Mouse (Mus musculus) cerebellum, adult 9-11 months (tissue): Measurements from ENCODE around the gene Tet2.

Source experiments
- DNase-seq: peaks from one replicate; pipeline ENCODE4 v3.0.0; 2022

Gene Tet2

DNA sequence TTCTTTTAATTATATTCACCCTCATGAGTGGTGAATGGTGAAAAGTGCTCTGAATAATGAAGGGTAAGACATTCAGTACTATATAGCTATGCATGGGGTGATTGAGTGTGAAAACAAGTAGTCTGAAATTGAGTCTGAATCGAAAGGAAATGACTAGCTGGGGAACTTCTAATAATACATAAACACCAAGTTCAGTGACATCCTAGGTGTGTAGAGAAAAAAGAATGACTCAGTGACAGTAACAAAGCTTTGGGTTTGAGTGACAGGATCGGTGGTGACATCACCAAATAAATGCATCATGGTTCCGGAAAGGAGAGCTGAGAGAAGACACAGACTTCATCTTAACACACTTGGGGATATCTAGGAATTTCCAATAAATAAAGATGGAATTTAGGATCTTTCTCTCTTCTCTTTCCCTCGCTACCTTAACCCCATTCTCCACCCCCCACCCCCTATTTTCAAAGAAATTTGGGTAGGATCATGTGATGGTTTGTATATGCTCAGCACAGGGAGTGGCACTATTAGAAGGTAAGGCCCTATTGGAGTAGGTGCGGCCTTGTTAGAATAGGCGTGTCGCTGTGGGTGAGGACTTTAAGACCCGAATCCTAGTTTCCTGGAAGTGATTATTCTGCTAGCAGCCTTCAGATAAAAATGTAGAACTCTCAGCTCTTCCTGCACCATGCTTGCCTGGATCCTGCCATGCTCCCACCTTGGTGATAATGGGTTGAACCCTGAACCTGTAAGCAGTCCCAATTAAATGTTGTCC is 29.6 kb downstream of the Tet2 start:
- DNase-seq, result no peak

DNA sequence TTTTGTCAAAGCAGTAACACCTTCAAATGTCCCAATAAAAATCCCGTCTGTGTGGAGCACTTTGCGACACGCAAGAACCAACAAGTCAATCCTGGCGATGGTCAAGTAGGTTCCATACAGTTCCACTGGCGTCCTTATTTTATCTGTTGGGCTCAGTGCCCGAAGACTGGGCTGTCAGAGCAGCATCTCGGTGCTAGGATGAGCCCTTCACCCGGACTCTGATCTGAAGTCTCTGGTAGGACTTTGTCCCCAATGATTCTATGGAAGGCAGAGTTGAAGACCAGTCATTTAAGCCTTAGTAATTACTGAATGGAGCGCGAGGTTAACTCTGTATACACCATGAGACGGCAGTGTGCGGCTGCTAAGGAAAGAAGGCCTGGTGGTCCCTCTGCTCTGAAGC is 30.6 kb downstream of the Tet2 start:
- DNase-seq, result no peak

DNA sequence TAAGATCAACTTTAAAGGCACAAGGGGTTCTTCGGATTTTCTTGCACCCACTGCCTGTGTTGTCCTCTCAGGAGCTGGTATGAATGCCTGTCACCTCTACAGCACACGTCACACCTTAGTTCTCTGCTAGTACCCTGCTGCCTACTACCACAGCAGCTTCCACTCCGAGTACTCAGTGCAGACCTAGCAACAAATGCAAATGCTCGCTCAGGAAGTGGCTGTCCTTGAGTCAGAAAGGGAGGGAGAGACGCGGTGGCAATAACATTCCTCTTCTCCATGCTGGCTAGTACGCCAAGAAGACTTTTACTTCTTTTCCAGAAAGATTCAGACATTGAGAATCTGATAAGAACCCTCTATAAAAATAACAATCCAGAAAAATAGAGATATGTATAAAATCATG is 31.5 kb downstream of the Tet2 start:
- no peak for DNase-seq

DNA sequence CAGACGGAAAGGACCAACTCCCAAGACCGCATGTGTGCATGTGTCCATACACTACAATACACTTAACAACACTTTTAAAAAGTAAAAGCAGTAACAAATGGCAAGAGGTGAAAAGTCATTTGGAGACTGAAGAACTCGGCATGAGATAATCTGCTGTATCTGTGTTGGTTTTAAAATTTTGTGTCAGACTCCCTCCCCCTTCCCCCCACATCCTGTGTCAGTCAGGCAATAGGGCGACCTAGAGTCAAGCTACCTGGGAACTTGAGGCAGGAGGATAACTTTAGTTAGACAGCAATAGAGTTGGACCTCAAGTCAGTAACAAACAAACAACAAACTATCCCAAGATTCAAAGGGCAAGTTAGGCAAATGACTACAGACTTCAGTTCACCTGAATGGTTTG is 34.6 kb downstream of the Tet2 start:
- DNase-seq, result no peak

DNA sequence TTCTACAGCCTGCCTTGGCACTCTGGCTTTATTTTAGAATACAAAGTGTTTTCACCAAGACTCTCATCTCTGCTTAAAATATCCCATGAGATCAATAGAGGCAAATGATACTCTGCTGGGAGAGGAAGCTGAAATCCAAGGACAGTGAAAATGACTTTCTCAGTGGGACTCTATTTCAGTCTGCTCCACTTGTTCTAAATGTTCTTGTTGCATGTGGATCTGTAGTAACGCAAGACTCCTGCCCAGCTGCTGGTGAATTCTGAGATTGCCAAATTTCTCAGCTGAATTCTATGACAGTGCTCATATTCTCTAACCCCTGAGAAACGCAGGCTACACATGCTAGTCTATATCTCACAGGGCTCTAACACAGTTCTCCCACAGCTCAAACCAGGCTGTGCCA is 35.1 kb downstream of the Tet2 start:
- DNase-seq, result no peak

DNA sequence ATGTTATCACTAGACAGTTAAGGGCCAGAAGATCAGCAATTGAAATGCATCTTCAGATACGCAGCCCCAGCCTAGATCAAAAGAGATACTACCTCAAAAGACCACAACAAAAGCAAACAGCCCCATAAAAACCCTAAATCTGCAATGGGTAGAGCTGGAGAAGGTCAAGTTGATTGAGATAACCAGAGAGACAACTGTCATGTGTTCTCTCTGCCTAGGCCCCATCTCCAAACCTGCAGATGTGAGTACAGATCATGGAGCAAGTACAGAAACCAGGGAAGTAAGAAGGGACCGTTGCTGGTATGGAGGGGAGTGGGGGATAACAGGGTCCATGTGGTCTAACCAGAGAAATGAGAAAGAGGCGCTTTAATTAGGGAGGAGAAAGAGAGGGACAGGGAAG is 36.1 kb downstream of the Tet2 start:
- DNase-seq, result no peak

DNA sequence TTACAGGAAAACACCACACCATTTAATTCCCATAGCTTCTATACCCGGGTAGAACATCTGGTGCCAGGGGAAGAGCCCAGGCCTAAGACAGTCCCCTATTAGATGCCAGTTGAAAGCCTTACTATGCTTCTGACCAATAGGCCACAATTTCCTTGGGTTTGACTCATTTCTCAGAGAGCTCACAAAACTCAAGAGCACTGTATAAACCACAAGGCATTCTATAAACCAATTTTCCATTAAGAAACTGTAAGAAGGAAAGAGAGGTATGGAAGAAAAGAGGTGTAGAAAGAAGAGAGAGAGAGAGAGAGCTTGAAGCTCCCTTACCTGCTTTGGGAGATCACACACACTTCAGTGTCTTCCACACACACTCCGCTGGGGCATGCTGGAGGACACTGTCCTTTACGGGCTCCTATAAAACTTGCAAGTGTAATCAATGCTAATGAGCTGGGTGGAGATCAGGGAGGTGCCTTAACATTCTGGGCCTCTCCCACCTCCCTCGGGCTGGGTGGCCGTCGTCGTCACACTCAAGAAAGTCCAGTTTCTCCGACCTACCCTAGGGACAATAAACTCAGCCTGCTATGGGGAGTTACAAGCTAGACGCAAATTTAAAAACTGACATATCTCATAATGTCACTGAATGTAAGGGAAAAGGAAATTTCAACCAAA is 38.5 kb downstream of the Tet2 start:
- no peak for DNase-seq

DNA sequence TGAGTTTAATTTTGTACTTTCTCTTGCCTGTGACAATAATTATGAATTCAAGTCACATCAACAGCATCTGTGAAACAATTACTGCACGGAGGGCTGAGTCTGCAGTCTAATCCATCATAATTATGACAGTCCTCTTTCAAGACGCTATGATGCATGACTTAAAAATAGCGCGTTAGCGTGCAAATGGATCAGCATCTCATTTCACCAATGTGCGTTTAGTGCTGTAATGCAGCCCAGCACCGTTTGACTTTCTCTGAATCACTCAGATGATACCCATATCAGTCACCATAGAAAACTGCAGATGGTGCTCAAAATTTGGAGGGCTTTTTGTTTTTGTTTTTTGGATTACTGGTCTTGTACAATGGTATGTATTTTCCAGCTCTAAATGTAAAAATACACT is 48.0 kb downstream of the Tet2 start:
- no peak for DNase-seq

DNA sequence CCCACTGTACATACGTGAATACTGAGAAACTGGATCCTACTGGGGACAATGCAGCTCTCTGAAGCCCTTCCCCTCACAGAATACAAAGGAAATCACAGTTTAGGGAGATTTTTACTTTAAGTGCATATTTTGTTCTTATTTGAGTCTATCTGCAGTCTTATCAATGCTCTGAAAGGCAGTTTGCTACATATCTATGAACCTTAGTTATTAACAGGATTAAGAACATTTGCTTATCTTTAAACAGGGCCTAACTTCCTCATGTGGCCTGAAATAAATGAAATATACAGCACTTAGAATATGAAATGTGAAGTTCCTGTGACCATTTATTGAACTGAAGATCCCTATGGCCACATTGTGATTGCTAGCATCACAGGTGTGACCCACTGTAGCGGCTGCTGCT is 53.6 kb downstream of the Tet2 start:
- DNase-seq, result no peak

DNA sequence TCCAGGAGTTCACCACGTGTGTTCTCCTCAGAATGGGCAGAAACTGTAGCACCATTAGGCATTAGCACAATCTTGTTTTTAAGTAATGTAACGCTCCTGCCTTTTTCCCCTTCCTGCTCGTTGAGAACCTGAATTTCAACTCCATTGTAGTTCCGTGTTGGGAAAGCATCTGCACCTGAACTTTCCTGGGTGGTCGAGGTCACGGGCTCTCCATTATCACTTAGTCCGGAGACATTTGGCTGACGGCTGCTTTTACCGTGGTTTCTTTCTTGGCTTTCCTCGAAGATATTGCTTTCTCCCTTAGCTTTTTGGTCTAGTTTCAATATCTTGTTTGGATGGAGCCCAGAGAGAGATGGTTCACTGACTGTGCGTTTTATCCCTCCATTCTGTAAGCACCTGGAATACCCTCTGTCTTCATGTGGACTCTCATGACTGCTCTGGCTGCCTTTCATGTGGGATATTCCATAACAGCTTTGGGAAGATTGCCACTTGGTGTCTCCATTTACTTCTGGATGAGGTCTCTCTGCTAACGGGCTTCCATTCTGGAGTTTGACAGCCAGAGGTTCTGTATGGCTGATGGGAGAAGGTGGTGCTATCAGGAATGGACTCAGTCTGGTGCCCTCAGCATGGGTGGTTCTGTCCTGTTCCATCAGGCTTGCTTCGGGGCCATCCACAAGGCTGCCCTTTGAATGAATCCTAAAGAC is 56.8 kb downstream of the Tet2 start:
- DNase-seq, result no peak

DNA sequence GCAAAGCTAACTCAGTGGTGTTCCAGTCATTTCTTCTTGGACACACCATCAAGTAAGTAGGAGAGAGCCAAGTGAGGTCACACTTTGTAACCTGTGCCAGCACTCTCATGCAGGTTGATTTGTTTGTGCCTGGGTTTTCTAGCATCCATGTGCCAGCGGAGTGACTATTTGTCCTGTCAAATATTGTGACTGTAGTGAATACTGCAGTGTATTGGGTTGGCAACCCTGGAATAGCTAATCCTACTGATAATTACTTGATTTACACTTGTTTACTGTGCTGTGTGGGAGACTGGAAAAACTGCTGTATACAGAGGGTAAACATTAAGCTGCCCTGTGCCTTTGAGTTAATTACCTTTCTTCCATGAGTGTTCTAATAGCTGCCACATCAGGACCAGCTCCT is 62.1 kb downstream of the Tet2 start:
- DNase-seq, result peak; percentile 11

DNA sequence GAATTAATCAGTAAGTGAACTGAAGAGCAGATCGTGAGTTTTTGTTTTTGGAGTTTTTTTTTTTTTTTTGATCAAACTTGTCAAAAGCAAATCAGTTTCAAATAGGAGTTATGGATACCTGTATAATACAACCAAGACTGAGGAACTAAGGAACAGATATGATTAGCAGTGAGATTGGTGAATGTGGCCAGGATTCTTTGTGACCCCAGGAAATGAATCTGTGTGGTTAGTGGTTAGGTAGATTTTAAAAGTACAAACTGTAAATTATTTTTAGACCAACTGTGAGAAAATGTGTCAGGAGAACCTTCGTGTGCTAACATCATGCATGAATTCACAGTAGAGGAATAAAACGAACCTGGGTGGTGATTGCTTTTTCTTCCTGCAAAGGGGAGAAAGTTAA is 66.0 kb downstream of the Tet2 start:
- no peak for DNase-seq

DNA sequence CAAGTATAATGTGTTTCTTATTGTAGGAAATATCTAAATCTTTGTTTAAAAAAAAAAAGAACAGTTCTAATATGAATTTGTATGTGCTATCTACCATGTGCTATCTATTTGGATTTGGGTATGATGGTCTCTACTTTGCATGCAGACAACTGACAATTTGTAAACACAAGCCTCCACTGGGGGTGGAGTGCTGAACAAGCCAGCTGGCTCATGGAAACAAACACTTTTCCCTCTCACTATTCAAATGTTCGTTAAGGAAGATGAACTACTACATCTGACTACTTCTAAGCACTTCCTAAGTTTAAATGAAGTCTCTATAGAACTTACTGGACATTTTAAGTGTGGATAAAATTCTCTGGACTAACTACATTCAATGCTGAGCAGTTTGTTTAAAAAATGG is 71.2 kb downstream of the Tet2 start:
- no peak for DNase-seq

DNA sequence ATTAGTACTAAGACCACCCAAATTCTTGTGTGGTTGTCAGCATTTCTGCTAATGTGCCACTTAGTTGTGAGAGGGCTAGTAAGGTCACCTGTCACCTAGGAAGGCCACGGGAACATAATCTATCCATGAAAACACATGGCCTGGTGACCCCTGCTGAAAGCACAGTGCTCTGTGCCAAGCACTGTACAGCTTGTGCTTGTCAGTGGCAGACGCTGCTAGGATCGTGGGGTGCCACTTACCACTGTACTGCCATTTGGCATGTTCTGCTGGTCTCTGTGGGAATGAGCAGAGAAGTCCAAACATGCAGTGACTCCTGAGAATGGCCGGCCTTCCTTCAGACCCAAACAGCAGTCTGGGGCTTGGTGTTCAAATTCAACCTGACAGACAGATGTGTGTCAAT is 73.8 kb downstream of the Tet2 start:
- peak; percentile 64 for DNase-seq

DNA sequence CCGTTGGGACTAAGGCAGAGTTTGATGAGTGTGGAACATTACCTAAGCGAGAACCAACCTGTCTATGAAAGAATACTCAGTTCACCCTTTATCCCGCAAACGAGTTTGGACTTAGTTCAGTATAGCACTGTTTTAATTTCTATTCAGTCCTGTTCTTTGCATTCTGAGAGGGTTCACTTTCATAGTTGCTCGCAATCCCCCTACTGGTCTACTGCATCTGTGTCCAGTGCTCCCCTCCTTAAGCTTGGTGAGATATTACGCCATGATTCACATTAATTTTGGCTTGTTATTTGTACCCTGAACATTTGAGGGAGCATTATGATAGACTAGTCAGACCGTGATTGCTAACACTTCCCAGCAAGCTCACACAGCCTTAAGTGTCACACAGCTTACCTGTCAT is 76.1 kb downstream of the Tet2 start:
- DNase-seq, result no peak

DNA sequence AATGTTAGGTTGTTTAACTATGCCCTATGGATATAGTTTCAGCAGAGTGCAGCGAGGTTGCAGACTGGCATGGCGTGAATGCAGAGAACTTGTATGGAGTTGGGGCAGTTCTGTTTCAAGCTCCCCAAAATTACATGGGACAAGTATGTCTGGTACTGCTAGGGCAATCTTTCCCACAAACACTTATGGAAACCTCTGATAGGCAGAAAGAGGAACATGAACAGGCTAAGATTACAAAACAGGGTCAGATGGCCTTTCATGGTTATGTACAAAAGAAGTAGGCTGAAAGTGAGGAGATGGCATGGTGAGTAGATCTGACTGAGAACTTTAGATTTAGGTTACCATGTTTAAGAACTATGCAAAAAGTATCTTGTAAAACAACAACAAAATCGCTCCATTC is 81.7 kb downstream of the Tet2 start:
- DNase-seq, result no peak

DNA sequence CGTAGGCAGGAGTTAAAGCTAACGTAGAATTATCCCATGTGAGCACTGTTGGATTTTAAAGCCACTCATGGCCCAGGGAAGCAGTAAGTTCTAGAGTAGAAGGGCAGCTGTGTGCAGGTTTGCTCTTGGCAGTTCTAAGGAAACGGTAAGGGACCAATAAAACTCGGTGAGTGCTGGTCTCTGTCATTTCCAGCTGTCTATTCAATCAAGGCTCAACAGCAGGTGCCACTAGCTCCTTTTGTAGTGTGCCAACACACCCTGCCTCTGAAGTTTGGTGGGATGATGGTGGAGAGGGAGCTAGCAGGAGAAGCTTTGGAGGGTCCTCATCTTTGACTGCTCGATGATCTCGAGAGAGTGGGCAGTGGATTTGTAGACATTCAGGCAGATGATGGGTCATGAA is 82.5 kb downstream of the Tet2 start:
- DNase-seq, result no peak

DNA sequence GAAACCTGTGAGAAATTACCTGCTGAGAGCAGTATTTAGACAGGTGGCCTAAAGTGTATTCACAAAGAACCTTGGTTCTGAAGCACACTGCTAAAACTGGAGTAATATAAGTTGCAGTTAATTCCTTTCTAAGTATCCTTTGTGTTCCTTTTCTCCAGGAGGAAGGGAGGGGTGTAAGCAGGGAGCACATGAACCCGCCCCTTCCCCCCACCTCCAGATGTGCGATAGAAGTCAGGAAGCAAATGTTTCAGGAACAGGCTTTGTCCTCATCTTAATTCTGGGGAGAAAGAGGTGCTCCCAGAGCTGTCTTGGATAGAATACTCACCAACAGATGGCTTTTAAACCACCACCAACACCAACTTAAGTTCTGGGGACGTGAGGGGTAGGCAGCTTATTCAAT is 82.9 kb downstream of the Tet2 start:
- DNase-seq, result no peak

DNA sequence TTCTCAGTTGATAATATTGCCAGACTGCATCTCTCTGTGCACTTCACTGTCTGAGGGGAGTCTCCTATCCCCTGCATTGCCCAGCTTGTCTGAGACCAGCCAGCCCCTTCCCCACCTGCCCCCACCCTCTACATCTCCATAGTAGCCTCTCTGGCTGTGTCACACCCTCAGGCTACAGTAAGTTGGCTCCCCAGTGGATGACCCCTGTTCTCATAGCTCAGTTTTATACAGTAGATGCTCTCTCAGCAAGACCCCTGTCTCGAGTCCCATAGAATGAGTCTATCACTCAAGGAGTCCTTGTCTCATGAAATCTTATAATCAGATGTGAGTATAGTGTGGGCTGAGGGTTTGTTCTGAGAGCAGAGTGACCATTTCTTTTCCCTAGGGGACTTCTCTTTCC is 85.8 kb downstream of the Tet2 start:
- no peak for DNase-seq

DNA sequence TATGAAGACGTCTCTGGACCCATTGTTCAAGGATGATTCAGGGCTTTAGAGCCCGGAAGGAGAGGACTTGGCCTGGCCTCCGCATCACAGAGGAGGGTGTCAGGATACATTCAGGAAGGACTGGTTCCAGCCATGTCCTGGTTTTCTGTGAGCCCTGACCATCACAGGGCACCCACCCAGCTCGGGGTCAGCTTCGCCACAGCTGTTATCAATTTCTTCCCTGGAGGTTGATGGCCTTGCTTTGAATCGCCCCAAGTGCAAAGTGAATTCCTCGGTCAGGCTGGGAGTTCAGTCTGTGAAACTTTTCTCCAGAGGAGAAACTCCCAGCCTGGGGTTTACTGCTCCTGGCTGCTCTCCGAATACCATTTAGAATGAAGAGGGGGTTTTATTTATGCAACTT is 91.0 kb downstream of the Tet2 start:
- DNase-seq, result no peak

DNA sequence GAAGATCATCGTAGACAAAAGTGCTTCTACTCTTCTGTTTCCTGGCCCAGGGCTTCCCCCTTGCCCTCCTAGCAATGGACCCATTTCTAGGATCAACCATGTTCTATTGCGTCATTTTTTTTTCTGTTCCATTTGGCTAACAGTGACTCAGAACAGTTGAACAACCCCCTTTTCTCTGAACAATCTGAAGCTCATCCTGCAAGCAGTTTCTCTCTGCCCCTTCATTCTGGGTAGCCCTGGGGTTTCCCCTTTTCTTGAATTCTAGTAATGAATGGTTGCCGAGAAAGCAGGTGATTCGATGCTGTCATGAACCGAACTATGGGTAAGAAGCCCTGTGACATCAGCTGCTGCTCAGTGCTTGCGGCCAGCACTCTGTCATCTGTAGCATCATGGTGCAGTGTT is 108.0 kb downstream of the Tet2 start:
- no peak for DNase-seq

DNA sequence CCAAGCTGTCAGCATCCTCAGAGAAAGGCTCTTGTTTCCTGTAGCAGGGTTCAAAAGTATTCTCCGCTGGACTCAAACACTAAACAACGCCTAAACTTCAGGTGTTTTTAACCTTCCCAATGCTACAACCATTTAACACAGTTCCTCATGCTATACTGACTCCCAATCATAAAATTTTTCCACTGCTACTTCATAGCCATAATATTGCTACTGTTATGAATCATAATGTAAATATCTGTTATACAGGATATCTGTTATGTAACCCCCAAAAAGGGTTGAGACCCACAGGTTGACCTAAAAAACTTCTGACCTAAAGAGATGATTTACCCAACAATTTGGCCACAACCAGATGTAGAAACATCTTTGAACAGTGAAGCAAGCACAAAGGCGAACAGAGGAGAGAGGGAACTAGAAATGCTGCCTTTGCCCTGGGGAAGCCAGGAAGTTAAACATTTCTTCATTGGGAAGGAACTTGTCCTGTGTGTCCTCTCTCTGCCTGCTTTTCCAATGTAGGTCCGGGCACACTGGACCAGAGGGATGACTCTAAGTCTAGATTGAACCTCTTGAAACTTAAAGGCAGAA is 108.6 kb downstream of the Tet2 start:
- no peak for DNase-seq

DNA sequence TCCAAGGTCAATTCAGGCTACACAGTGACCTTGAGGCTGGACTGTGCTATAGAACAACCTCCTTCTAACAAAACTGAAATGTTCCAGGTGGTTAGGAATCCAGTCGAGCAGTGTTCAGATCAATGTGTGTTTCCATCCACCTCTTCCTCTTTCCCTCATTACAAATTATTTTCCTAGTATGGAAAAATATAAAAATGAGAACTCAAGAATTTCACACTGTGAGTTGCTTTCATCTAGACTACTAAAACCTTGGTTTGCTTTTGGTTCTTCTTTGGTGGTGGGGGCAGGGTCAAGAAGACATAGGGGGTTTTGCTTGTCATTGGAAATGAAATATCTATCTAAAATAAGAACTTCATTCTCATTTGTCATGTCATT is 109.2 kb downstream of the Tet2 start:
- DNase-seq, result no peak

DNA sequence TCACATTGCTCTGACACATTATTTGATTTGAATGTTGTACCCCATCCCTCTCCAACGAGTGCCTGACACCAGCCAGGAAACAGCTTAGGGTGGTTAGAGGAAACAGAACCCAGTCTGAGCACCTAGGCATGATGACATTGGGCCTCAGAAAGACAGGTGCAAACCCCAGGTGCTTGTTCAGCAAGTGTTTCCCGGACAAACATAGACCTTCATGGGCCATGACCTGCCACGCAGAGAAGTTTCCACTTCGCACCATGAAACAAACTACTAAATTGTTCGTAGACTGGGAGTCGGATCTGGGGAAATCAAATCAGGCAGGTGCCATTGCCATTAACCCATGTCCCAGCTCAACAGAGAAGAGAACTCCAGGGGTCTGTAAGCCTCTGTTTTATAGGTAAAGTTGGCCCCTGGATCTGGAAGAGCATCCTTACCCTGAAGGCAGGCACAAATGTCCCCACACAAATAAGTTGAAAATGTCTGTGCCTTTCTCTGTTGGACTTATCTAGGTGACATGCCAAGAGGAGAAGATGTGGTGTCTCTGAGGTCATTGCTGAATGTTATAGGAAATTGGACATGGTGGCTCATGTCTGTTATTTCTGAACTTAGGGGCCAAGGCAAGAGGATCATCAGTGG is 109.7 kb downstream of the Tet2 start:
- no peak for DNase-seq
